Mouse (Mus musculus) ovary, adult 18-20 months (tissue): ENCODE data around the gene Vmn1r52.
"Not testable (repeated sequence)": the region's sequence is repeated elsewhere in the genome, so short reads cannot be mapped to it uniquely, and the experiment has no call there.

ENCODE experiments used
- DNase-seq: peaks from one replicate; pipeline ENCODE4 v3.0.0; 2022; ENCODE audit warnings: low spot score, mixed read lengths

Vmn1r52 gene

GRCm38 (mm10) chr6:90174508-90174907, at the start of gene Vmn1r52:
TSS of gene Vmn1r52 (plus strand) at chr6:90174808.
- no peak for DNase-seq

GRCm38 (mm10) chr6:90160139-90160538, 14.5 kb upstream of the Vmn1r52 start:
- no peak for DNase-seq

GRCm38 (mm10) chr6:90202493-90202892, 27.9 kb downstream of the Vmn1r52 start, which contains the start of gene V1ra8:
TSS of gene V1ra8 (plus strand) at chr6:90202793.
- DNase-seq, result not testable (repeated sequence)

GRCm38 (mm10) chr6:90224338-90224737, 49.7 kb downstream of the Vmn1r52 start, which contains the start of gene Vmn1r53:
TSS of gene Vmn1r53 (minus strand) at chr6:90224438.
- no peak for DNase-seq
